Mouse (Mus musculus) left cerebral cortex, postnatal 4 days (tissue): ENCODE results near the gene Foxn3. TPM values are rescaled to one million over a fixed set of nuclear protein-coding genes. Genes with fewer than 3 reads are reported as not detected.

Experiments
- DNase-seq: peaks from one replicate; pipeline ENCODE4 v3.0.0-alpha.2; 2022
- intact Hi-C: fragments of 180-260 bp; cut with DNase I; formaldehyde crosslinking; loops from one replicate; pipeline ENCODE4 v1.15.1; 2025
- total RNA-seq, 2 experiments: library from RNA; stranded (reverse); gene quantifications; 2 replicates each; pipeline ENCODE4 v1.2.3; 2021

The Foxn3 gene
- total RNA-seq, 2 experiments from 2014 or later: 73.5 to 79.5 TPM

- intact Hi-C loops: no loop called here
Observed at GRCm38 (mm10) chr12:99154230-99154629, 409.2 kb downstream of the Foxn3 start.

GRCm38 (mm10) chr12:99153664-99154063 is 409.7 kb downstream of the Foxn3 start:
- DNase-seq: peak; percentile 85
- intact Hi-C loops: no loop called here

More at GRCm38 (mm10) chr12:99154230-99154629, 409.2 kb downstream of the Foxn3 start:
- DNase-seq: no peak

DNA sequence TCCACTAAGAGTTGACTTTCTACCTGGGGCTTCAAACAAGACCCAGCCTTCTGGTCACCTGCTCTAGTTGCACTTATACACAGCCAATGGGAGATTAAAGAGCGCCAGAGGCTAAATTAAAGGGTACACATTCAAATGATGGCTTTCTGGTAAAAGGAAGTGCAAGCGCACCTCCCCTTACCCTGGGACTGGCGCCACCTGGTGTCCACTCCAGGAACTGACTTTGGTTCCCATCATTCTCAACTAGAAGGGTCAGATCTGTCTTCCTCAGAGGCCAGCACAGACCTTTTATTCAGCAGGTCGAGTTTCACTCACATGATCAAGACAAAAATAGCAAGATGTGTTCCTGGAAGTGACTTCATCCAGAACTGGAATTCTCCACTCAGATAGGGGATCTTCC is 413.3 kb downstream of the Foxn3 start:
- DNase-seq: peak; percentile 56
- intact Hi-C loops: no loop called here

- no peak for DNase-seq
- intact Hi-C loops: no loop called here
Observed at GRCm38 (mm10) chr12:99149193-99149592, 414.2 kb downstream of the Foxn3 start.
